Mouse (Mus musculus): ENCODE measurements around the gene Ulk4.

DNA sequence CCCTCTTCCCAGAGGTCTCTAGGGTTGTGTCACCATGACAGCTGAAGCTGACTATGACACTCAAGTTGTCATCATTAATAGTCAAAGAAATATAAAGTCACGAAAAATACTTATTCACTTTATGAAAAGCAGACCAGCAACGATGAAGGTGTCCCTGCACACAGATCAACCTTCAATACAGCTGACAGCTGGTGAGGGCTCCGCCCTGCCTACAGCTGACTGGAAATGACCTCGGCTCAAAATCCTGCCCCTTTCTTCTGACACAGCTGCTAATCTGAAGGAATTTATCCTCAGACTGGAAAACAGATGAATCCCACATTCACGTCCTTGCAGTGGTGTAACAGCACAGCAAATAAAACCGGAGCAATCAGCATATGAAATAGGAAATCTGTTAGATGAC lies 105.4 kb downstream of the Ulk4 start:
- TF ChIP-seq CTCF (IDR thresholded peaks at IDR 0.05; ENCODE audit: extremely low read depth, insufficient read depth, low read length) = no peak
- TF ChIP-seq POLR2A (IDR thresholded peaks at IDR 0.05; ENCODE audit: extremely low read depth, insufficient read depth, low read length) = no peak
